Mouse (Mus musculus) myocyte (in vitro differentiated cells): Measurements from ENCODE around the gene Gm47985. TPM values are rescaled to one million over a fixed set of nuclear protein-coding genes. Genes with fewer than 3 reads are reported as not detected.

Experiments
- H3K27me3 ChIP-seq: one replicate; pipeline ENCODE4 v1.6.1; 2011; ENCODE audit not compliant: control insufficient read depth, insufficient read depth, insufficient read length
- H3K36me3 ChIP-seq: one replicate; pipeline ENCODE4 v1.6.1; 2011; ENCODE audit not compliant: control insufficient read depth, insufficient read depth
- H3K4me2 ChIP-seq: one replicate; pipeline ENCODE4 v1.6.1; 2011; ENCODE audit warnings: low read depth, control low read depth
- H3K4me3 ChIP-seq: one replicate; pipeline ENCODE4 v1.5.1; 2011; ENCODE audit warnings: mild to moderate bottlenecking, control low read depth, moderate library complexity
- H3K79me2 ChIP-seq: one replicate; pipeline ENCODE4 v1.6.1; 2011; ENCODE audit not compliant: control insufficient read depth, insufficient read depth
- H3ac ChIP-seq: one replicate; pipeline ENCODE4 v1.6.1; 2011; ENCODE audit not compliant: control insufficient read depth, insufficient read length
- CEBPB ChIP-seq: IDR thresholded peaks from 2 replicates; pipeline ENCODE4 v1.6.1; 2011; ENCODE audit warnings: mild to moderate bottlenecking, moderate library complexity; ENCODE audit not compliant: poor library complexity, insufficient read depth, severe bottlenecking
- E2F4 ChIP-seq: IDR thresholded peaks from one replicate; pipeline ENCODE4 v1.6.1; 2011; ENCODE audit warnings: mild to moderate bottlenecking, control low read depth, moderate library complexity; ENCODE audit not compliant: insufficient read depth
- MAX ChIP-seq: IDR thresholded peaks from one replicate; pipeline ENCODE4 v1.6.1; 2011; ENCODE audit warnings: low read depth, mild to moderate bottlenecking, control low read depth
- MYOD1 ChIP-seq, 3 experiments: IDR thresholded peaks; one replicate each; pipeline ENCODE4 v1.6.1; 2011; ENCODE audit warnings: control low read depth in 2 of 3, low read depth in 2 of 3, mild to moderate bottlenecking in 2 of 3, moderate library complexity in 1 of 3; ENCODE audit not compliant: insufficient read length in 2 of 3, control insufficient read depth in 1 of 3
- MYOG ChIP-seq, 3 experiments: IDR thresholded peaks; one replicate each; pipeline ENCODE4 v1.6.1; 2011; ENCODE audit warnings: control low read depth in 2 of 3, low read depth in 2 of 3, mild to moderate bottlenecking in 2 of 3; ENCODE audit not compliant: insufficient read length in 2 of 3, control insufficient read depth in 1 of 3, insufficient read depth in 1 of 3
- POLR2A ChIP-seq: IDR thresholded peaks from one replicate; pipeline ENCODE4 v1.6.1; 2011; ENCODE audit warnings: low read depth, mild to moderate bottlenecking, control low read depth, moderate library complexity; ENCODE audit not compliant: insufficient read length
- POLR2AphosphoS2 ChIP-seq: IDR thresholded peaks from one replicate; pipeline ENCODE4 v1.6.1; 2011; ENCODE audit warnings: low read depth, control low read depth; ENCODE audit not compliant: insufficient read length
- REST ChIP-seq: IDR thresholded peaks from one replicate; pipeline ENCODE4 v1.6.1; 2011; ENCODE audit warnings: mild to moderate bottlenecking, control low read depth, moderate library complexity; ENCODE audit not compliant: insufficient read depth, insufficient read length
- SRF ChIP-seq: IDR thresholded peaks from one replicate; pipeline ENCODE4 v1.6.1; 2011; ENCODE audit warnings: low read depth; ENCODE audit not compliant: control insufficient read depth, insufficient read length
- TCF12 ChIP-seq: IDR thresholded peaks from one replicate; pipeline ENCODE4 v1.6.1; 2011; ENCODE audit warnings: mild to moderate bottlenecking, control low read depth; ENCODE audit not compliant: poor library complexity, insufficient read depth, severe bottlenecking
- TCF3 ChIP-seq: IDR thresholded peaks from one replicate; pipeline ENCODE4 v1.6.1; 2011; ENCODE audit warnings: low read depth, control low read depth; ENCODE audit not compliant: insufficient read length
- USF1 ChIP-seq: IDR thresholded peaks from one replicate; pipeline ENCODE4 v1.6.1; 2011; ENCODE audit warnings: low read depth, mild to moderate bottlenecking, control low read depth, moderate library complexity
- polyA plus RNA-seq: library from polyadenylated mRNA; unstranded; fragments of >200 nt; fragmentation: generic; extraction: Trizol; gene quantifications from one replicate; pipeline ENCODE4 v1.2.1, GENCODE M21; 2012; ENCODE audit warnings: missing spikeins

Gene Gm47985
- polyA plus RNA-seq, 1 experiment: 0.12 TPM

- Histone ChIP-seq H3K79me2 (no peaks in the 10 kb centered on the region), H3K4me3 (no peak overlapping the region), H3K27me3 (no peaks in the 10 kb centered on the region), H3K4me2 (no peak overlapping the region), H3K36me3 (no peaks in the 10 kb centered on the region), H3ac (no peak overlapping the region)
- TF ChIP-seq REST: no peak
- TF ChIP-seq MYOG (IDR thresholded peaks at IDR 0.05; ENCODE audit: control insufficient read depth in 1 of 3, insufficient read depth in 1 of 3, insufficient read length in 2 of 3, low read depth in 2 of 3): no peak
- TF ChIP-seq MYOD1 (IDR thresholded peaks at IDR 0.05; ENCODE audit: control insufficient read depth in 1 of 3, insufficient read length in 2 of 3, low read depth in 2 of 3): no peak
- no peak for TF ChIP-seq USF1
- no peak for TF ChIP-seq SRF
- no peak for TF ChIP-seq E2F4
- no peak for TF ChIP-seq MAX
- TF ChIP-seq POLR2A: no peak
- no peak for TF ChIP-seq TCF3
- TF ChIP-seq POLR2AphosphoS2: no peak
Observed at GRCm38 (mm10) chr1:151156129-151156528, 26.2 kb upstream of the Gm47985 start.

- Histone ChIP-seq H3K4me3 (no peak overlapping the region), H3K4me2 (no peak overlapping the region), H3ac (no peak overlapping the region), H3K79me2 (no peaks in the 10 kb centered on the region), H3K36me3 (no peaks in the 10 kb centered on the region), H3K27me3 (no peaks in the 10 kb centered on the region)
- no peak for TF ChIP-seq USF1
- TF ChIP-seq MYOD1 (IDR thresholded peaks at IDR 0.05; ENCODE audit: control insufficient read depth in 1 of 3, insufficient read length in 2 of 3, low read depth in 2 of 3): no peak
- TF ChIP-seq REST: no peak
- TF ChIP-seq POLR2A: no peak
- no peak for TF ChIP-seq MAX
- no peak for TF ChIP-seq CEBPB
- no peak for TF ChIP-seq TCF12
- no peak for TF ChIP-seq SRF
- TF ChIP-seq MYOG (IDR thresholded peaks at IDR 0.05; ENCODE audit: control insufficient read depth in 1 of 3, insufficient read depth in 1 of 3, insufficient read length in 2 of 3, low read depth in 2 of 3): no peak
- no peak for TF ChIP-seq POLR2AphosphoS2
- no peak for TF ChIP-seq TCF3
- TF ChIP-seq E2F4: no peak
Observed at GRCm38 (mm10) chr1:151156777-151157632, 25.3 kb upstream of the Gm47985 start.

GRCm38 (mm10) chr1:151157963-151158856, 24.1 kb upstream of the Gm47985 start:
- Histone ChIP-seq H3K27me3 (no peaks in the 10 kb centered on the region), H3K4me2 (no peak overlapping the region), H3K36me3 (no peaks in the 10 kb centered on the region), H3K4me3 (no peak overlapping the region), H3K79me2 (no peaks in the 10 kb centered on the region), H3ac (no peak overlapping the region)
- TF ChIP-seq E2F4: no peak
- no peak for TF ChIP-seq POLR2A
- no peak for TF ChIP-seq SRF
- TF ChIP-seq MAX: no peak
- no peak for TF ChIP-seq USF1
- TF ChIP-seq TCF3: no peak
- TF ChIP-seq MYOD1 (IDR thresholded peaks at IDR 0.05; ENCODE audit: control insufficient read depth in 1 of 3, insufficient read length in 2 of 3, low read depth in 2 of 3): no peak
- no peak for TF ChIP-seq TCF12
- TF ChIP-seq POLR2AphosphoS2: no peak
- no peak for TF ChIP-seq REST
- TF ChIP-seq MYOG (IDR thresholded peaks at IDR 0.05; ENCODE audit: control insufficient read depth in 1 of 3, insufficient read depth in 1 of 3, insufficient read length in 2 of 3, low read depth in 2 of 3): no peak

- Histone ChIP-seq H3K4me3 (no peak overlapping the region), H3K79me2 (no peaks in the 10 kb centered on the region), H3ac (no peak overlapping the region), H3K27me3 (no peaks in the 10 kb centered on the region), H3K4me2 (no peak overlapping the region), H3K36me3 (no peaks in the 10 kb centered on the region)
- TF ChIP-seq TCF12 (no peak), USF1 (no peak), E2F4 (no peak)
Observed at GRCm38 (mm10) chr1:151158857-151159510, 23.4 kb upstream of the Gm47985 start.
